In the genomic region with DNA sequence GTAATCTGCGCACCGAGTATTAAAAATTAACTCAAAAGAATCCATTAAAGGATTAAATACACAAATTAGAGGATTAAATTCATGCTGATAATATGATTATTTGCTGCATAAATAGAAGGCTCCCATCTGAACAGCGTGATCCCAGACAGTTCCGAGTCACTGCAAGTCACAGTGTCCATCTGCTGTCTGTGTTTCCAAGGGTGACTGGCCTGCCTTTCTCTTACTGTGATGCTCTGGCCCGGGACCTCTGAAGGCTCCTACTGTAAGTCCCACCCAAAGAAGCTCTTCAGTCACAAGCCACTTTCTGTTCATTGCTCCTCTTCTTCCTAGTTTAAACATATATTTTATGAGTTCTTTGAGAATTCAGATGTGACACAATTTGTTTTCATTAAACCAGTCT, we compare ENCODE assay signal across 31 mouse cellular contexts.
DNase-seq lines count a peak whose midpoint lies in the region; ATAC-seq and TF ChIP-seq lines count a peak whose summit lies in the region.
"Had no signal": no experiment of that assay in that cellular context is flagged by ENCODE, and none has a peak within 500 bp of the region (broad histone marks: within the 10 kb centered on the region; RNA-seq: fewer than 3 reads in every experiment).

No protein-coding gene starts in this region.

- H3K27ac ChIP-seq in hindbrain, embryonic 11.5 days (ENCODE audit: low read depth, low read length), result peak overlapping the region; percentile 36; the same call in 1 of the 2 replicates
- no peak overlapping the region for H3K27ac ChIP-seq in hindbrain, embryonic 13.5 days
- H3K27ac ChIP-seq in midbrain, embryonic 13.5 days, result no peak overlapping the region
- no peak overlapping the region for H3K27ac ChIP-seq in midbrain, embryonic 10.5 days (replicated peaks)
- H3K27ac ChIP-seq in midbrain, postnatal 0 days (ENCODE audit: low read depth, low read length), result no peak overlapping the region
- no peak overlapping the region for H3K27ac ChIP-seq in limb, embryonic 10.5 days
- H3K27ac ChIP-seq: forebrain, embryonic 15.5 days; heart, embryonic 10.5 days; heart, embryonic 15.5 days; kidney, postnatal 0 days; limb, embryonic 15.5 days; liver, embryonic 13.5 days; neural tube, embryonic 15.5 days; stomach, postnatal 0 days had no signal

- no peaks in the 10 kb centered on the region for H3K27me3 ChIP-seq in hindbrain, embryonic 11.5 days (ENCODE audit: control insufficient read depth, insufficient read depth, low read length)
- no peaks in the 10 kb centered on the region for H3K27me3 ChIP-seq in hindbrain, embryonic 13.5 days
- H3K27me3 ChIP-seq in midbrain, embryonic 13.5 days, result no peaks in the 10 kb centered on the region
- H3K27me3 ChIP-seq in midbrain, embryonic 10.5 days (ENCODE audit: low read depth, poor library complexity, severe bottlenecking), result no peaks in the 10 kb centered on the region
- no peaks in the 10 kb centered on the region for H3K27me3 ChIP-seq in midbrain, postnatal 0 days (ENCODE audit: insufficient read depth, low read length)
- no peaks in the 10 kb centered on the region for H3K27me3 ChIP-seq in limb, embryonic 10.5 days (ENCODE audit: low read depth, poor library complexity, severe bottlenecking)
- H3K27me3 ChIP-seq: forebrain, embryonic 15.5 days; heart, embryonic 15.5 days; limb, embryonic 15.5 days; liver, embryonic 13.5 days; megakaryocyte, embryonic 14.5 days; neural tube, embryonic 15.5 days had no signal

- no peak overlapping the region for H3K4me2 ChIP-seq in hindbrain, embryonic 11.5 days (replicated peaks; ENCODE audit: low read depth, low read length)
- H3K4me2 ChIP-seq in hindbrain, embryonic 13.5 days, result no peak overlapping the region
- no peak overlapping the region for H3K4me2 ChIP-seq in midbrain, embryonic 13.5 days (replicated peaks)
- no peak overlapping the region for H3K4me2 ChIP-seq in midbrain, postnatal 0 days (ENCODE audit: low read depth, low read length, poor library complexity, severe bottlenecking)
- H3K4me2 ChIP-seq: forebrain, embryonic 15.5 days; heart, embryonic 15.5 days; limb, embryonic 15.5 days; liver, embryonic 13.5 days; neural tube, embryonic 15.5 days had no signal

- WGBS in hindbrain, embryonic 11.5 days, result 56% methylated on average over 5 of the region's 5 CpGs
- WGBS in hindbrain, embryonic 13.5 days, result 41% methylated on average over 5 of the region's 5 CpGs
- 21% methylated on average over 5 of the region's 5 CpGs for whole genome bisulfite sequencing in midbrain, embryonic 13.5 days
- WGBS in midbrain, embryonic 10.5 days, result 64% methylated on average over 5 of the region's 5 CpGs
- WGBS in midbrain, postnatal 0 days, result 27% methylated on average over 5 of the region's 5 CpGs
- 86% methylated on average over 5 of the region's 5 CpGs for WGBS in limb, embryonic 10.5 days

- no peaks in the 10 kb centered on the region for H3K36me3 ChIP-seq in hindbrain, embryonic 11.5 days (ENCODE audit: control insufficient read depth, insufficient read depth, low read length)
- no peaks in the 10 kb centered on the region for H3K36me3 ChIP-seq in hindbrain, embryonic 13.5 days
- H3K36me3 ChIP-seq in midbrain, embryonic 13.5 days, result no peaks in the 10 kb centered on the region
- no peaks in the 10 kb centered on the region for H3K36me3 ChIP-seq in midbrain, embryonic 10.5 days
- no peaks in the 10 kb centered on the region for H3K36me3 ChIP-seq in midbrain, postnatal 0 days (ENCODE audit: insufficient read depth, low read length)
- H3K36me3 ChIP-seq in limb, embryonic 10.5 days, result no peaks in the 10 kb centered on the region
- H3K36me3 ChIP-seq: forebrain, embryonic 15.5 days; heart, embryonic 10.5 days; heart, embryonic 15.5 days; limb, embryonic 15.5 days; liver, embryonic 13.5 days; neural tube, embryonic 15.5 days had no signal

- H3K9me3 ChIP-seq in hindbrain, embryonic 11.5 days (ENCODE audit: control insufficient read depth, low read length), result no peaks in the 10 kb centered on the region
- no peaks in the 10 kb centered on the region for H3K9me3 ChIP-seq in hindbrain, embryonic 13.5 days
- H3K9me3 ChIP-seq in midbrain, embryonic 13.5 days, result no peaks in the 10 kb centered on the region
- no peaks in the 10 kb centered on the region for H3K9me3 ChIP-seq in midbrain, embryonic 10.5 days (replicated peaks)
- no peaks in the 10 kb centered on the region for H3K9me3 ChIP-seq in midbrain, postnatal 0 days (ENCODE audit: low read length)
- no peaks in the 10 kb centered on the region for H3K9me3 ChIP-seq in limb, embryonic 10.5 days (replicated peaks)
- H3K9me3 ChIP-seq: forebrain, embryonic 15.5 days; heart, embryonic 10.5 days; heart, embryonic 15.5 days; limb, embryonic 15.5 days; liver, embryonic 13.5 days; neural tube, embryonic 15.5 days had no signal

- peak; percentile 72; the same call in 1 of the 2 replicates for ATAC-seq in hindbrain, embryonic 11.5 days (ENCODE audit: low FRiP score)
- no peak for ATAC-seq in hindbrain, embryonic 13.5 days (ENCODE audit: low FRiP score)
- peak; percentile 73; the same call in 1 of the 2 replicates for ATAC-seq in midbrain, embryonic 13.5 days
- ATAC-seq in midbrain, postnatal 0 days (ENCODE audit: low FRiP score), result no peak
- ATAC-seq: CD4-positive, CD25-positive, alpha-beta regulatory T cell, adult 4 months; forebrain, embryonic 15.5 days; intestine, embryonic 16.5 days; lung, postnatal 0 days had no signal

- TF ChIP-seq CTCF in midbrain, postnatal 0 days (IDR thresholded peaks at IDR 0.05), result no peak

- DNase-seq in hindbrain, embryonic 11.5 days (ENCODE audit: low spot score), result no peak
- DNase-seq in midbrain, embryonic 10.5 days (ENCODE audit: low spot score), result no peak
- peak; percentile 40 for DNase-seq in midbrain, postnatal 0 days (ENCODE audit: low spot score)
- DNase-seq in thymus, postnatal 14 days, result no peak
- DNase-seq in limb, embryonic 10.5 days (ENCODE audit: low spot score), result no peak
- DNase-seq: adrenal gland, postnatal 25 days; cerebellum, adult 11-12 months; cerebellum, postnatal 14 days; gastrocnemius, postnatal 25 days; heart, adult 11 months; kidney, postnatal 4 days; left cerebral cortex, postnatal 4 days; liver, embryonic 13.5 days; lung, adult 18-20 months; lung, postnatal 4 days; right cerebral cortex, adult 18-20 months; thymus, adult 18-20 months; thymus, postnatal 4 days had no signal

- H3K9ac ChIP-seq in hindbrain, embryonic 11.5 days (ENCODE audit: low read depth, low read length), result no peak overlapping the region
- no peak overlapping the region for H3K9ac ChIP-seq in hindbrain, embryonic 13.5 days
- no peak overlapping the region for H3K9ac ChIP-seq in midbrain, embryonic 13.5 days (replicated peaks)
- H3K9ac ChIP-seq in midbrain, postnatal 0 days (replicated peaks; ENCODE audit: low read length, poor library complexity, severe bottlenecking), result no peak overlapping the region
- H3K9ac ChIP-seq: forebrain, embryonic 15.5 days; heart, embryonic 15.5 days; limb, embryonic 15.5 days; liver, embryonic 13.5 days; neural tube, embryonic 15.5 days had no signal

- no peak overlapping the region for H3K4me3 ChIP-seq in hindbrain, embryonic 11.5 days (ENCODE audit: low read depth, low read length)
- H3K4me3 ChIP-seq in hindbrain, embryonic 13.5 days, result no peak overlapping the region
- H3K4me3 ChIP-seq in midbrain, embryonic 13.5 days (replicated peaks), result no peak overlapping the region
- H3K4me3 ChIP-seq in midbrain, embryonic 10.5 days, result no peak overlapping the region
- no peak overlapping the region for H3K4me3 ChIP-seq in midbrain, postnatal 0 days (ENCODE audit: low read depth, low read length)
- H3K4me3 ChIP-seq in limb, embryonic 10.5 days, result no peak overlapping the region
- H3K4me3 ChIP-seq: forebrain, embryonic 15.5 days; heart, embryonic 10.5 days; heart, embryonic 15.5 days; limb, embryonic 15.5 days; liver, embryonic 13.5 days; megakaryocyte, embryonic 14.5 days; neural tube, embryonic 15.5 days had no signal

- no peaks in the 10 kb centered on the region for H3K4me1 ChIP-seq in hindbrain, embryonic 11.5 days (replicated peaks; ENCODE audit: control insufficient read depth, insufficient read depth, low read length)
- H3K4me1 ChIP-seq in hindbrain, embryonic 13.5 days (replicated peaks), result peaks cover 20% of the 10 kb centered on the region
- H3K4me1 ChIP-seq in midbrain, embryonic 13.5 days (replicated peaks), result peaks cover 26% of the 10 kb centered on the region
- peaks cover 31% of the 10 kb centered on the region for H3K4me1 ChIP-seq in midbrain, embryonic 10.5 days
- 0 out of 2 replicates have a peak, but pooled peaks cover 4% of the 10 kb centered on the region for H3K4me1 ChIP-seq in midbrain, postnatal 0 days (ENCODE audit: insufficient read depth, low read length)
- no peaks in the 10 kb centered on the region for H3K4me1 ChIP-seq in limb, embryonic 10.5 days
- H3K4me1 ChIP-seq: heart, embryonic 10.5 days; heart, embryonic 15.5 days; limb, embryonic 15.5 days; liver, embryonic 13.5 days; megakaryocyte, embryonic 14.5 days had no signal

Comparison
In these comparisons a context has a peak if more than half of its experiments do, and no peak if none do; other contexts are left out.
1. ATAC-seq: peak in hindbrain, embryonic 11.5 days (single experiment) and midbrain, embryonic 13.5 days (single experiment); none in hindbrain, embryonic 13.5 days (single experiment) and midbrain, postnatal 0 days (single experiment).